Mouse (Mus musculus): ENCODE measurements around the gene Mpv17l. TPM values are rescaled to one million over a fixed set of nuclear protein-coding genes. Genes with fewer than 3 reads are reported as not detected.

The Mpv17l gene
- total and polyA plus RNA-seq, 2 experiments from 2014 or later, result 48.4 to 48.6 TPM

DNA sequence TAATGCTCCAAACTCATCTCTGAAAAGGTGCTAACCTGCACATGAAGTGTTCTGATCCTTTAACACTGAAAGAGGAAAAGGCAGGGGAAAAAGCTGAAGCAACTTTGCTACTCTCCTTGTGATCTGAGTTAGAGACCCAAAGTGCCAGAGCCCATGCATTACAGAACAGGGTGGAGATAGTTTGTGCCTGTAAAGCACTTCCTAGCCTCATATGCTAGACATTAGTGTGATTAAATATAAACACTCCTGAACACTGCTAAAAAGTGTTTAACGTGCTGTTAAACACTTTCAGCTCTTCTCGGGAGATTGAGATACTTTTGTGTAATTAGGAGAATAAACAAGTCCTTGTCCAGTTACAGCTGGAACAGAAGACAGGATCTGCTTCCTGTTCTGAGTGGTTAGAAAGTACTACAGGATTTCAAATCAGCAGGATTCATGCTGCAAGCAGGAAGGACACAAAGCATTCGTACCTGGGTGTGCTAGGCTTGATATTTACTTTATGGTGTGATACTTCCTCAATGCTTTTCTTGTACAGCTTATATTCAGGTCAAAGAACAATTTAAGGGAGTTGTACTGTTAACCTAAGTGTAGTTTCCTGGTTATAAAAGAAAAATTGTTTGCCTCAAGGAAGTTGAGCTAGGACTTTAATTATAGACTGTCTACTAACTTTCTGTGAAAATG is 19.7 kb upstream of the Mpv17l start:
- no peaks in the 10 kb centered on the region for H3K27me3 ChIP-seq (ENCODE audit: insufficient read depth, low read length)
- no peak overlapping the region for H3K4me2 ChIP-seq (ENCODE audit: low read depth, low read length)
- ATAC-seq (no peak), DNase-seq (ENCODE audit: low spot score) (no peak)
- no peaks in the 10 kb centered on the region for H3K4me1 ChIP-seq (ENCODE audit: insufficient read depth, low read length)
- no peaks in the 10 kb centered on the region for H3K9me3 ChIP-seq (ENCODE audit: low read length)
- no peaks in the 10 kb centered on the region for H3K36me3 ChIP-seq (ENCODE audit: insufficient read depth, low read length)
- TF ChIP-seq CTCF (IDR thresholded peaks at IDR 0.05; ENCODE audit: low read depth), result no peak
- WGBS, result 71% methylated on average over 3 of the region's 3 CpGs
- no peak overlapping the region for H3K4me3 ChIP-seq (ENCODE audit: low read length)
- no peak overlapping the region for H3K9ac ChIP-seq (replicated peaks; ENCODE audit: low read length)
- H3K27ac ChIP-seq, result no peak overlapping the region

DNA sequence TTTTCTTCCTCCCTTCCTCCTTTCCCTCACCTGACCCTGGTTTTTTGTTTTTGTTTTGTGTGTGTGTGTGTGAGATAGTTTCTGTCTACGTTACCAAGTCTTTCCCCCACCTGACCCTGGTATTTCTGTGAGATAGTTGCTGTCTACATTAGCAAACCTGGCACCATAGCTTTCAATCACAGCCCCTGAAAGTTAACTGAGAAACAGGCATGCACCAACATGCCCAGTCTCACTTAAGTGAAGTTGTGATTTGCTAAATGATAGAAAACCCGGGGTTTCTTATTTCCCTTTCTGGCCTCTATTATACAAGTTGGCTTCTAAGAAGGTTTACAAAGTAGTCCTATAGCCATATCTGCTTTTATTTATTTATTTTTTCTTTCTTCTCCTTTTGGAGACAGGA is 12.5 kb upstream of the Mpv17l start:
- ATAC-seq, result no peak
- no peak overlapping the region for H3K4me3 ChIP-seq (ENCODE audit: low read length)
- no peaks in the 10 kb centered on the region for H3K36me3 ChIP-seq (ENCODE audit: insufficient read depth, low read length)
- H3K4me2 ChIP-seq (ENCODE audit: low read depth, low read length), result no peak overlapping the region
- DNase-seq (ENCODE audit: low spot score), result no peak
- H3K27me3 ChIP-seq (ENCODE audit: insufficient read depth, low read length), result no peaks in the 10 kb centered on the region
- H3K4me1 ChIP-seq (ENCODE audit: insufficient read depth, low read length), result no peaks in the 10 kb centered on the region
- no peak for TF ChIP-seq CTCF (IDR thresholded peaks at IDR 0.05; ENCODE audit: low read depth)
- H3K9ac ChIP-seq (replicated peaks; ENCODE audit: low read length), result no peak overlapping the region
- H3K27ac ChIP-seq, result no peak overlapping the region
- H3K9me3 ChIP-seq (ENCODE audit: low read length), result no peaks in the 10 kb centered on the region
- 92% methylated on average over 2 of the region's 2 CpGs for WGBS

- Histone ChIP-seq H3K9me3 (ENCODE audit: low read length) (no peaks in the 10 kb centered on the region), H3K27me3 (ENCODE audit: insufficient read depth, low read length) (no peaks in the 10 kb centered on the region), H3K27ac (no peak overlapping the region), H3K36me3 (ENCODE audit: insufficient read depth, low read length) (no peaks in the 10 kb centered on the region), H3K4me2 (ENCODE audit: low read depth, low read length) (no peak overlapping the region), H3K4me3 (ENCODE audit: low read length) (no peak overlapping the region), H3K9ac (replicated peaks; ENCODE audit: low read length) (no peak overlapping the region), H3K4me1 (ENCODE audit: insufficient read depth, low read length) (no peaks in the 10 kb centered on the region)
- DNase-seq (ENCODE audit: low spot score) (no peak), ATAC-seq (no peak)
- no peak for TF ChIP-seq CTCF (IDR thresholded peaks at IDR 0.05; ENCODE audit: low read depth)
Measured at GRCm38 (mm10) chr16:13892850-13893249, 10.1 kb upstream of the Mpv17l start.

DNA sequence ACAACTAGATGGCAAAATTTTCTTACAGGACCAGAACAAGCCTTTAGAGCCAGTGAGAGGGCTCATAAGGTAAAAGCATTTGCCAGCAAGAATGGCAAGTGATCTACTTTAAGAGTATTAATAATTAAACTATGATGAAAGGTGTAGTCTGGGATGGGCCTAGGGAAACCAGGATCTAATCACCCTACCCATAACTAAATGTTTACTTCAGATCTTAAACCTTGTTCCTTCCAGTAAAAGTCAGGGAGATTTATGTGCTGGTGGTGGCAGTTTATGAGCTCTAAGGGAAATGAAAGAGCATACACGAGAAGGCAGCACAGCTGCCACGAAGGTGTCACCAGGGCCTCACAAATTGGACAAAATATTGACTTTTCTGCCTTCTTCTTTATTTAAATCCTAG is 8.9 kb upstream of the Mpv17l start:
- 86% methylated on average over 2 of the region's 2 CpGs for WGBS
- Histone ChIP-seq H3K27ac (no peak overlapping the region), H3K4me3 (ENCODE audit: low read length) (no peak overlapping the region), H3K9me3 (ENCODE audit: low read length) (no peaks in the 10 kb centered on the region), H3K4me2 (ENCODE audit: low read depth, low read length) (no peak overlapping the region), H3K36me3 (ENCODE audit: insufficient read depth, low read length) (no peaks in the 10 kb centered on the region), H3K4me1 (ENCODE audit: insufficient read depth, low read length) (0 out of 2 replicates have a peak, but pooled peaks cover 3% of the 10 kb centered on the region), H3K9ac (replicated peaks; ENCODE audit: low read length) (no peak overlapping the region), H3K27me3 (ENCODE audit: insufficient read depth, low read length) (no peaks in the 10 kb centered on the region)
- TF ChIP-seq CTCF (IDR thresholded peaks at IDR 0.05; ENCODE audit: low read depth), result no peak
- DNase-seq (ENCODE audit: low spot score) (no peak), ATAC-seq (no peak)

DNA sequence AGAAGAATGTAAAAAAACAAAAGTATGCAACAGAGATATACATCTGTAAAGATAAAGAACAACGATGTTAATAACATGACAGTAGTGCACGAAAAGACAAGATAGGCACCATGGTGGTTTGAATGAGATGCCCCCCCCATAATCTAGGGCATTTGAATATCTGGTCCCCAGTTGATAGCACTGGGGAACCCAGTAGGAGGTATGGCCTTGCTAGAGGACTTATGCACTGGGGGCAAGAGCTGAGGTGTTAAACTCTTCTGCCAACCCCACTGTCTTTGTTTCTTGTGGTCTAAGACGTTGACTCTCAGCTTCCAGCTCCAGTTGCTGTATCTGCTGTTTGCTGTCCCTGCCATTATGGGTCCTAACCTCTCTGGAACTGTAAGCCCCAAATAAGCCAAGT is 7.2 kb upstream of the Mpv17l start:
- H3K27ac ChIP-seq, result no peak overlapping the region
- no peaks in the 10 kb centered on the region for H3K36me3 ChIP-seq (ENCODE audit: insufficient read depth, low read length)
- no peaks in the 10 kb centered on the region for H3K9me3 ChIP-seq (ENCODE audit: low read length)
- H3K4me2 ChIP-seq (ENCODE audit: low read depth, low read length), result no peak overlapping the region
- no peak overlapping the region for H3K4me3 ChIP-seq (ENCODE audit: low read length)
- TF ChIP-seq CTCF (IDR thresholded peaks at IDR 0.05; ENCODE audit: low read depth), result no peak
- no peak for DNase-seq (ENCODE audit: low spot score)
- ATAC-seq, result no peak
- WGBS, result 84% methylated on average over 3 of the region's 3 CpGs
- no peaks in the 10 kb centered on the region for H3K27me3 ChIP-seq (ENCODE audit: insufficient read depth, low read length)
- no peak overlapping the region for H3K9ac ChIP-seq (replicated peaks; ENCODE audit: low read length)
- H3K4me1 ChIP-seq (ENCODE audit: insufficient read depth, low read length), result 0 out of 2 replicates have a peak, but pooled peaks cover 3% of the 10 kb centered on the region

- no peak for ATAC-seq
- Histone ChIP-seq H3K4me1 (ENCODE audit: insufficient read depth, low read length) (0 out of 2 replicates have a peak, but pooled peaks cover 3% of the 10 kb centered on the region), H3K27ac (no peak overlapping the region), H3K9me3 (ENCODE audit: low read length) (no peaks in the 10 kb centered on the region), H3K4me3 (ENCODE audit: low read length) (no peak overlapping the region), H3K27me3 (ENCODE audit: insufficient read depth, low read length) (no peaks in the 10 kb centered on the region), H3K9ac (replicated peaks; ENCODE audit: low read length) (no peak overlapping the region), H3K36me3 (ENCODE audit: insufficient read depth, low read length) (no peaks in the 10 kb centered on the region), H3K4me2 (ENCODE audit: low read depth, low read length) (no peak overlapping the region)
- no peak for DNase-seq (ENCODE audit: low spot score)
- WGBS, result 83% methylated on average over 3 of the region's 3 CpGs
- TF ChIP-seq CTCF (IDR thresholded peaks at IDR 0.05; ENCODE audit: low read depth), result no peak
Measured at GRCm38 (mm10) chr16:13896357-13896756, 6.6 kb upstream of the Mpv17l start.

- WGBS, result 41% methylated on average over 2 of the region's 2 CpGs
- H3K9ac ChIP-seq (replicated peaks; ENCODE audit: low read length), result no peak overlapping the region
- TF ChIP-seq CTCF (IDR thresholded peaks at IDR 0.05; ENCODE audit: low read depth), result no peak
- H3K27ac ChIP-seq, result no peak overlapping the region
- peak; percentile 4 for DNase-seq (ENCODE audit: low spot score)
- H3K4me2 ChIP-seq (ENCODE audit: low read depth, low read length), result no peak overlapping the region
- H3K27me3 ChIP-seq (ENCODE audit: insufficient read depth, low read length), result no peaks in the 10 kb centered on the region
- ATAC-seq, result no peak
- H3K36me3 ChIP-seq (ENCODE audit: insufficient read depth, low read length), result no peaks in the 10 kb centered on the region
- H3K4me3 ChIP-seq (ENCODE audit: low read length), result no peak overlapping the region
- no peaks in the 10 kb centered on the region for H3K9me3 ChIP-seq (ENCODE audit: low read length)
- peaks cover 10% of the 10 kb centered on the region; the same call in 1 of the 2 replicates for H3K4me1 ChIP-seq (ENCODE audit: insufficient read depth, low read length)
Measured at GRCm38 (mm10) chr16:13898981-13899380, 4.0 kb upstream of the Mpv17l start.
